Mouse (Mus musculus): ENCODE measurements around the gene Kat5.

The Kat5 gene

GRCm38 (mm10) chr19:5609547-5610404 lies at the start of gene Kat5:
Kat5 (minus strand) TSS chr19:5610237.
- peak; percentile 86 for DNase-seq (ENCODE audit: extremely low spot score, low read depth, low spot score)

- DNase-seq (ENCODE audit: extremely low spot score, low read depth, low spot score) = no peak
Measured at GRCm38 (mm10) chr19:5654720-5655298, 44.8 kb upstream of the Kat5 start.

DNA sequence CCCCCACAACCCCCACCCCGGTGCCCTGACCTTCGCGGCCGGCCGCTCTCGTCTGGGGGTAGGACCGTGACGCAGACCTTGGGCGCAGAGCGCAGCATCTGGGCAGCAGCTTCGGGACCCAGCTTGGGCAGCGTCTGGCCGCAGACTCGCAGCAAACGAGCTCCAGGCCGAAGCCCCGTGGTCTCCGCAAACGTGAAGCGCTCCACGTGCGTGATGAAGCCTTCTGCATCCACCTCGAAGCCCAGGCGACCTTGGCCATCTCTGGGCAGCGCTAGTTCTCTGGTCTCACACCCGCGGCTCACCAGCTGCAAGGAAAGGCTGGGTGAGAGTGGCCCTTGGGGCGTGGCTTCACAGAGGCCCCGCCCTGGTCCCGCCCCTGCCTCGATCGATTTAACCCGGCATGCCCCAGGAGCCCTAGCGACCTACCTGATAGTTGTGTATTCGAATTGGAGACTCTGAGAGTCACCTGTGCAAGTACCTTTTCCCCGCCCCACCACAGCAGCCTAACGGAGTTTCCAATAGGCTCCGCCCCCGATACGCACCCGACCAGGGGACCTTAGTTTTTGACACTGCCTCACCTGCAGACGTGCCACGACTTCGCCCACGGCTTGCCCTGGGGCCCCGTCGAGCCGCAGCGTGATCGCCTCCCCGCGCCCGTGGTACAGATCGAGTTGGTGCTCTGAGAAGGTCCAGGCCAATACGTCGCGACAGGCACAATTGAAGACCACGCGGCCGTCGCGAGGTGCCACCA lies 44.1 kb upstream of the Kat5 start:
- DNase-seq (ENCODE audit: extremely low spot score, low read depth, low spot score) = no peak

DNA sequence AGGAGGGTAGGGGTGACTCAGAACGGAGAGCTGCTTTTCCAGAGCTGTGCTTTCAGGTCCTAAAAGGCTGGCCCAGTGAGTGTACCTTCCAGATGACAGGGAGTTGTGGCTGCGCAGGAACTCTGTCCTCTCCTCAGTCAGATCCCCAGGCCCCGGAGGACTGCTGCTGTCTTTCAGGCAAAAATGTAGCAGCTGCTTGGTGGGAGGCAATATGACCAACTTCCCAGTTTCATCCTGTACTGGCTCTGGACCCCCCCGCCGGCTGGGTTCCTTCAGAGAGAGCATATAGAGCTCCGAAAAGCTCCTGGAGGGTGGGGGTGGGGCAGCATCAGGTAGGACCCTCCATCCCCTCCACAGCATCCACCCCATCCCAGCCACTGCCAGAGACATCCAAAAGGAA lies 42.5 kb upstream of the Kat5 start:
- DNase-seq (ENCODE audit: extremely low spot score, low read depth, low spot score) = no peak

DNA sequence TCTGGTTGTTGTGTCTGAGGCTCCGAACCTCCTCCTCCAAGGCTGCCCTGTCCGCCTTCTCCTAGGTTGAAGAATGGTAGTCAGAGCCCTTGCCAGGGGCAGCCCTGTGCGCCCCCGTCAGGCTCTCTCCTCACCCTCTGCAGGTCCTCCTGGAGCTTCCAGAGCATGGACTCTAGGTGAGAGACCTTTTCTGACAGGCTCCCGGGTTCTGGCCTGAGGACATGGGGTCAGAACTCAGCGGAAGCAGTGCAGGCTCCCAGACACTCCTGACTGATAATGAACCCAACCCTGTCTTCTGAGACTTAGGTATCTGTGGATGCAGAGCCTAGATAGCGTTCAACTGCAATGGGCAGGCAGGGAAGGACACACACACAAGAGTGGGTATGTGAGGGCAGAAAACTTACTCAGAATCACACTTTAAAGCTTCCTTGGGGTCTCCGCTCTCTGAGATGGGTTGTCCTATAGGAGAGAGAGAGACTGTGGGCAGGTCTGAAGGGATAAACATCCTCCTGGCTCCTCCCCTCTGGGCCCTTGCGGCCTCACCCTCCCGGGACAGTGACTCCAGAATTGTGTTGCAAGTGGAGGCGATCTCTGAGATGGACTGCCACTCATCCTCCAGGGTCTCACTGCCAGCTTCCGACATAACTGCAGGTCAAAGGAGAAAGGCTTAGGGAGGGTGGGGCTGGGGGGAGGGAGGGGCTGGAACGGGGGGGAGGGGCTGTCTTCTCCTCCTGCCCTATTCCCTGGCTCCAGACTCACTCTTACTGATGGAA lies 41.7 kb upstream of the Kat5 start:
- DNase-seq (ENCODE audit: extremely low spot score, low read depth, low spot score) = no peak

DNA sequence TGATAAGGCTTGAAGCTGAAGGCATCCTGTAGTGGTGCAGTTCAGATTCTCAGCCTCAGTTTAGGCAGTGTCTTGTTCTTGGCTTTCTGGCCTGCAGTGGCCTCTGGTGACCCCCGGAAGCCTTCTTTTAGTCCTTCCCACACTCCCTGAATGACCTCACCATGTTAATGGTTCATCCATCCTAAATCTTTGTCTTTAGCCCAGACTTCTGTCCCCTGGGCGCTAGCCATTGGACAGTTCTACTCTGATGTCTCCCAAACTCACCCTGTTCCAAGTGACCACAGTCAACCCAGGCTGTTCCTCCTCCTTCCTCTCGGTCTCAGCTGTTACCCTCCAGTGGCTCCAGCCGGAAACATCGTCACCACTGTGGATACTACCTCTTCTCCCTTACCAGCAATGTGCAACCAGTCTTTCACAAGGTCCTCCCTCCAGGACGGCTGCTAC lies 39.3 kb upstream of the Kat5 start:
- no peak for DNase-seq (ENCODE audit: extremely low spot score, low read depth, low spot score)

DNA sequence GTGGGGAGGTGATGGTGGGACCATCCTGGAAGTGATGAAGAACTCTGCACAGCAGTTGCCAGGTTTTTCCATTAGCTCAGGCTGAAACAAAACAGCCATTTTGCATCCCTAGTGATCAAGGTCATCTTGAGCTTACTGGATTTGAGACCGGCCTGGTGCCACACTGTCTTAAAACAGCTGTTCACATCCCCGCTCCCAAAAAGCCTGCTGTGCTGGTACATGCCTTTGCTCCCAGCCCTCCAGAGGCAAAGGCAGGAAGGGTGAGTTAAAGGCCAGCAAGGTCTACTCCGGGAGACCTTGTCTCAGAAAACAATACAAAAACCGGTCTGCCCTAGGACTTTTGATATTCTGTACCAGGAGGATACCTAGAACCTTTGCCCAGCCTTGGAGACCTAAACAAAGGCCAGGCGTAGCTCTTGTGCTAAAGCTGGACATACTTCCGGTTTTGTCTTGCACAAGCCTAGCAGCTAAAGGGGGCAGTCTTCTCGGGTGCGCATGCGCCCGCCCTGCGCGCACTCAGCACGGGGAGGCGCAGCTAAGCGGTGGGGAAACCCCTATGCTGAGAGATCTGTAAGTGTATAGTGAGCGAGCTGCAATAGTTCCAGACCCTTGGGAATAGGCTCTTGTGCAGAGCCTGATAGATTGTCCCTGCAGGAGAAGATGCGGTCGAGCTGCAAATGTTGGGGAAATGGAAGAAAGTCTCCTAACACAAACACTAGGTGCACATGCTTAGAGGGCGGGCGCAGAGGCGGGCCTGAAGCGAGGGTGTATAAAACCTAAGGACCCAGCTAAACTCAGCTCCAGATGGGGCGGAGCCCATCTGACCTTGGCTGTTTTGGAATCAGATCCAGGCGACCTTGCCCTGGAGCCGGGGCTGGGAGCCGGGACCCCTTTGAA lies 38.6 kb upstream of the Kat5 start:
- DNase-seq (ENCODE audit: extremely low spot score, low read depth, low spot score) = peak; percentile 66

GRCm38 (mm10) chr19:5647791-5648190 lies 37.8 kb upstream of the Kat5 start:
- DNase-seq (ENCODE audit: extremely low spot score, low read depth, low spot score) = no peak

DNA sequence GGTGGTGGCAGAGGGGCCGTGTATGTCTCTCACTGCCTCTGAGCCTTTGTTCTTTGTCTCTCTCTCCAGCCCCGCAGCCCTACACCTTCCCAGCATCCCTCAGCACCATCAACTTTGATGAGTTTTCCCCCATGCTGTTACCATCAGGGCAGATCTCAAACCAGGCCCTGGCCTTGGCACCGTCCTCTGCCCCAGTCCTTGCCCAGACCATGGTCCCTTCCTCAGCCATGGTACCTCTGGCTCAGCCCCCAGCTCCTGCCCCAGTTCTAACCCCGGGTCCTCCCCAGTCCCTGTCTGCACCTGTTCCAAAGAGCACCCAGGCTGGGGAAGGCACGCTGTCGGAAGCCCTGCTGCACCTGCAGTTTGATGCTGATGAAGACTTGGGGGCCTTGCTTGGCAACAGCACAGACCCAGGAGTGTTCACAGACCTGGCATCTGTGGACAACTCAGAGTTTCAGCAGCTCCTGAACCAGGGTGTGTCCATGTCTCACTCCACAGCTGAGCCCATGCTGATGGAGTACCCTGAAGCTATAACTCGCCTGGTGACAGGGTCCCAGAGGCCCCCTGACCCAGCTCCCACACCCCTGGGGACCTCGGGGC lies 36.8 kb upstream of the Kat5 start:
- DNase-seq (ENCODE audit: extremely low spot score, low read depth, low spot score) = no peak

DNA sequence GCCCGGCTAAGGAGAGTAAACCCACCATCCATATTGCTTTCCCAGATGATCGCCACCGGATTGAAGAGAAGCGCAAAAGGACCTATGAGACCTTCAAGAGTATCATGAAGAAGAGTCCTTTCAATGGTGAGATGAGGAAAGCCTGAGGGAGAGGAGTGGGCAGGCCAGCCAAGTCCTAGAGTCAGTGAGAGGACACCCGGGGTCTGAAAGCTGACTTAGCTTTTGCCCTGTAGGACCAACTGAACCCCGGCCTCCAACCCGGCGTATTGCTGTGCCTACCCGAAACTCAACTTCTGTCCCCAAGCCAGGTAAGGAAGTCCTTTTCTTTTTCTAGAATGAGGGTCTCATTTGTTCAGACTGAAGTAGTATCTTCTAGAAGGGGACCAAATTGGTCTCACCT lies 35.2 kb upstream of the Kat5 start:
- no peak for DNase-seq (ENCODE audit: extremely low spot score, low read depth, low spot score)

- no peak for DNase-seq (ENCODE audit: extremely low spot score, low read depth, low spot score)
Measured at GRCm38 (mm10) chr19:5641641-5642040, 31.6 kb upstream of the Kat5 start.

DNA sequence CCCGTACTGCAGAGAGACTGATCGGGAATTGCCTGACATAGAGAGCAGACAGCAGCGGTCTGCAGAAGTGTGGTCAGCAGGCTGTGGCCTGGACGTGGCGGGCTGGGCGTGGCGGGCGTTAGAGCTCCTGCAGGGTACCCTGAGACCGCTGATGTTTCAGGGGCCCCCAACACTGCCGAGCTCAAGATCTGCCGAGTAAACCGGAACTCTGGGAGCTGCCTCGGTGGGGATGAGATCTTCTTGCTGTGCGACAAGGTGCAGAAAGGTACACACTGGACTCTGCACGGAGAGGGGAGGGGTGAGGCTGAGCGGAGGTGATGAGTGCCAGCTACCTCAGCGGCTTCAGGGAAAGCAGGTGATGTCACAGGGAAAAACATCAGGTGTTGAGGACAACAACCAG lies 31.0 kb upstream of the Kat5 start:
- DNase-seq (ENCODE audit: extremely low spot score, low read depth, low spot score) = no peak

GRCm38 (mm10) chr19:5640339-5640738 lies 30.3 kb upstream of the Kat5 start:
- no peak for DNase-seq (ENCODE audit: extremely low spot score, low read depth, low spot score)

DNA sequence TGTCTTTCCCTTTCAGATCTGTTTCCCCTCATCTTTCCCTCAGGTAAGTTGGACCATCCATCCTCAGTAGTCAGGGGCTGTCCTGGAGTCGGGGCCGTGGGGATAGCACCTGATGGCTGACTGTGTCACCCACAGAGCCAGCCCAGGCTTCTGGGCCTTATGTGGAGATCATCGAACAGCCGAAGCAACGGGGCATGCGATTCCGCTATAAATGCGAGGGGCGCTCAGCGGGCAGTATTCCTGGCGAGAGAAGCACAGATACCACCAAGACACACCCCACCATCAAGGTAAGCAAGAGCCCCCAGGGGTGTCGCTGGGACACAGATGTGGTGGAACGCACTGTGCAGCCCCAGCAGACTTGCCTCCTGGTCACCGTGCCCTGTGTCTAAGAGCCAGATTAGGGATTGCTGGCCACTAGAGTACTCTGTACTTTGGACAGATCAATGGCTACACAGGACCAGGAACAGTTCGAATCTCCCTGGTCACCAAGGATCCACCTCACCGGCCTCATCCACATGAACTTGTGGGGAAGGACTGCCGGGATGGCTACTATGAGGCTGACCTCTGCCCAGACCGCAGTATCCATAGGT lies 28.5 kb upstream of the Kat5 start:
- DNase-seq (ENCODE audit: extremely low spot score, low read depth, low spot score) = no peak

DNA sequence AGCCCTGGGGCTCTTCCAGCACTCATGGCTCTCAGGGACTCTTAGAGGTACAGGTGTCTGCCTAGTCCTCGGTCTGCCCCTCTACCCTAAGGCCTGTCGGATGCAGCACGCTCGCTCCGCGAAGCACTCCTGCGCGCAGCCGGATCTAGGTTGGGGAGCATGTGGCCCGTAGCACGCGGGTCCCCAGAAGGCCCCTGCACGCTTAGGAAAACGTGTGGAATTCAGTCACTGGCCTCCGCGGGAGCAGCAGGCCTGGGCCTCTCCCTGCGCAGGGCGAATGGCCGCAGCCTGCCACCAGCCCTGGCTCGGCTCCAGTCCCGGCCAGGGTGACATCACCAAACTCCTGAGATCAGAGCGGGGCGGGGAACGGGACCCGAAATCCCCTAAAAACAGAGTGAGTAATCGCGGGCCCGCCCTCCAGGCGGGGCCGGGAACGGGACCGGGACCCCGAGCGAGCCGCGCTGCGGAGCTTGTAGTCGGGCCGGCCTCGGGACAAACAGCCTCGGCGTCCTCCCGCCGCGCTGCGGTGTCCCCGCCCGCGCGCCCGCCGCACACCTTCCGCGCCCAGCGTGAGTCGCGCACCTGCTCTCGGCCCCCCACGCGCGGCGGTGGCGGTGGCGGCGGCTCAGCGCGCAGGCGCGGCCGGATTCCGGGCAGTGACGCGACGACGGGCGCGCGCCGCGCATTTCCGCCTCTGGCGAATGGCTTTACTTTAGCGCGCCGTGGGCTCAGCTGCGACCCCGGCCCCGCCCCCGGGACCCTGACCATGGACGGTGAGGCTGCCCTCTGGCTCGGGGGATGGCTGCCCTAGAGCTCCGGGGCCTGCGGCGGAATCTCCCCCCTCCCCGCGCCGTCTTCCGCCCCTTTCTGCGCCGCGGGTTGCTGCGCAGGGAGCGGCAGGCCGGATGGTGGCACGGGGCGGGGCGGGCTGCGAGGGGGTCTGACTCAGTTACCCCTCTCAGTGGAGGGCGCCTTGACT lies 27.3 kb upstream of the Kat5 start, which contains the start of gene Rela:
TSS of gene Rela (plus strand) at position 415 of the 979 bp plus-strand sequence.
- peak; percentile 31 for DNase-seq (ENCODE audit: extremely low spot score, low read depth, low spot score)

- no peak for DNase-seq (ENCODE audit: extremely low spot score, low read depth, low spot score)
Measured at GRCm38 (mm10) chr19:5636571-5637041, 26.6 kb upstream of the Kat5 start.

DNA sequence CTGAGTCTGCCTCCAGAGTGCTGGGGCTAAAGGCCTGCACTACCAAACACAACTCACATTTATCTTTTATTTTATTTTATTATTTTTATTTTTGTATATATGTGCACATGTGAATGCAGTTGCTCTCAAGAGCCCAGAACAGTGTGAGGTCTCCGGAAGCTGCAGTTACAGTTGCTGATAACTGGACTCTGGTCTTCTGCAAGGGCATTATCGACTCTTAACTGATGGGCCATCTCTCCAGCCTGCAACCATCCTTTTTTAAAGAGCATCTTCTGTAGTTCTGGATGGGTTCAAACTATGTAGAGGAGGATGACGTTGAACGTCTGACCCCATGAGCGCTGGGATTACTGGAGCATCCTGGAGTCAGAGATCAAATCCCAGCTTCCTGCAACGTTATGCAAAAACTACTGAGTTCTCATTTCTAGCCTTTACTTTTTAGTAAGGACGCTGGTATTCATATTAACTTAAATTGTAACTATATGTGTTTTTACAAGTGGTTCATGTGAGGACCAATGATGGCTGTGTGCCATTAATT lies 26.1 kb upstream of the Kat5 start:
- no peak for DNase-seq (ENCODE audit: extremely low spot score, low read depth, low spot score)

- no peak for DNase-seq (ENCODE audit: extremely low spot score, low read depth, low spot score)
Measured at GRCm38 (mm10) chr19:5632120-5632519, 22.1 kb upstream of the Kat5 start.

All from hindlimb bud, embryonic 11.5 days (tissue).